Mouse (Mus musculus): Measurements from ENCODE around the gene Zgrf1.

Zgrf1 gene

GRCm38 (mm10) chr3:127552973-127553719, at the start of gene Zgrf1, which contains the start of gene Larp7:
TSS of gene Zgrf1 (plus strand) at chr3:127553489.
TSS of gene Larp7 (minus strand) at chr3:127553349.
- peak; percentile 94 to 98 for DNase-seq (ENCODE audit: low spot score in 2 of 2)

DNA sequence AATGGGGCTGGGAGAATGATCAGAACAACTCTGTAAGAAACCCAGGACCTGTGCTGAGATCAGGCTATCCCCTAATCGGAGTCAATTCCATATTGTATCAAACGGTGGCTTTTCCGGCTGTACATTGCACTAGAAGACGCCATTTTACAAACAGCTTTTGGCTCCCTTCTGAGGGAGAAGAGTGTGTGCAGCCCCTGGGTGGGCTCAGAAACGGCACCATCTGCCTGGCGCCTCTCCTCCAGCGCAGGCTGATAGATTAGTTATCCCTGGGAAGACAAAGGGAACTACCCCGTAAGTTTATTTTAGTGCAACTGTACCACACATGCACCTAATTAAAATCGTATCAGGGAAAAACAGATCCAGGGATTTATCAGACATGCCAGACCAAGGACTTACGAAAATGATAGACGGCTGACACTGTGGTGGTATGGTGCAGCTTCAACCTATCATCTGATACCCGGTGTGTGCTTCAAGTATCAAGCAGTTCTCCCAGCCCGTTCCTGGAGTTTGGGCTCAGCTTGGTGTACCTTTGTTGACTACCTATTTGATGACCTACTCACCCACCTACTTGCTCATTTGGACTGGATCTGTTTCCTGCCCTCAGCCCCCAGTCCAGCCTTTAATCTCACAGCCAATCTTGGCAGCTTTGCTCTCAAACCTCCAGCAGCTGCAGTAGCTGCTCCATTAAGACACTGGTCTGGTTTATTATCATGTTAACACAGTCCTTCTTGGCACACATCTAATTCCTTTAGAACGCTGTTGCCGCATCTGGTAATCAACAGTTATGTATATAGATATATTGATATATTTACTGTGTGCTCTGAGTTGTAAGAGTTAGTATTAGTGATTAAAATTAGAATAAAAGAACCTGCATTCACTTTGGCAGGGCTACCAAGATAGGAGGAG, 45.2 kb upstream of the Zgrf1 start:
- DNase-seq (ENCODE audit: low spot score in 2 of 2) = no peak

DNA sequence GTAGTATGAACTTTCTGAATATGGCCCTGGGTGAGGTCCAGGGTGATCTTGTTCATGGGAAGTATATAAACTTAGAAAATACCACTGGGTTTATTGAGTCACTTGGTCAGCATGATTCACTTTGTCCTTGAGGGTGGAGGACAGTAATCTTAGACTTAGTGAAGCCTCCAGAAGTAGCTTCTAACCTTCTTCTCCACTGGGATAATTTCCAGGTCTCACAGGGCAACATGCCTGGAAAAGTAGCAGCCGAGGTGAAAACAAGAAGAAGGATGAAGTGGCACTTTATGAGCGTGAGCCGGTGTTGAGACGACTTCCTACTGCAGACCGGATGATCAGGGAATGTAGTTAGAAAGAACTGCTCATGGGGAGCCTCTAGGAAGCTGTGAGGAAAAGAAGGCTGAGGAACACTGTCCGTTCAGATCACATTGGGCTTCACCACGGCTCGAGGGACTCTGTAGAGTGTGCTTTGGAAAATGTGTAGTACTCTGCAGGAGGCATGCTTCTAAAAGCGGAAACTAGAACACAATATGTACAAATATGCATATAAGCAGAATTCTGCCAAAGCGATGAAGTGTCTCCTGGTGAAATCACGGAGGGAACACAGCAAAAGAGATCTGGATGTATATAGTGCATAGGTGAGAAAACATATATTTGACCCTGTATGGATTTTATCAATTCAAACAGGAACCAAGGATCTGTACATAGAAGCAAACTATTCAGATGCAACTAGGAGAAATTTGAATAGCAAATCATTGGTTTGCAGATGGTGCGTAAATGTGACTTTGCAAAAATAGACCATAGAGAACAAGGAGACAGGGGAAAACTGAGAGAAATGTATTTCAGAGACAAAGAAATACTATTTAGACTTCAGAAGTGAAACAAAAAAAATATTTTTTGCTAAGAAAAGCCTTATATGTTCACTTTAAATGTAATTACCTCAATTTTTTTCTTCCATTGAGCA, 41.2 kb upstream of the Zgrf1 start:
- no peak for DNase-seq (ENCODE audit: low spot score in 2 of 2)

GRCm38 (mm10) chr3:127512794-127513335, 40.4 kb upstream of the Zgrf1 start:
- no peak for DNase-seq (ENCODE audit: low spot score in 2 of 2)

DNA sequence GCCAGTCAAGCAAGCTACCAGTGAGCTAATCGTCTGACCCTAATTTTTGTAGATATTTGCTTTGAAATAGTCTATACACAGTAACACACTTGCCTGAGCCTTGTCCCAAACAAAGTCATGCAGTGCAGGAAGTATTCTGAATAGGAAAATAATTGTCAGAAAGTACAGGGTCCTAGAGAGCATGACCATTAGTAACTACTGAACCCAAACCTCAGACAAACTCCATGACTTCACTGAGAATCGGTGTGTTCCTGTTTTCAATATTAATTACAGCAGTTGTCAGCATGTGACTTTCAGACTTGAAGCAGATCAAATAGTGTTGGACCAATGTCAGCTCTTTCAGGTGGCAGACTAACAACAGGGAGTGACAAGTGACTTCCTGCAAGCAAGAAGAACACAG, 39.6 kb upstream of the Zgrf1 start:
- DNase-seq (ENCODE audit: low spot score in 2 of 2) = no peak

GRCm38 (mm10) chr3:127515251-127515650, 38.0 kb upstream of the Zgrf1 start:
- no peak for DNase-seq (ENCODE audit: low spot score in 2 of 2)

DNA sequence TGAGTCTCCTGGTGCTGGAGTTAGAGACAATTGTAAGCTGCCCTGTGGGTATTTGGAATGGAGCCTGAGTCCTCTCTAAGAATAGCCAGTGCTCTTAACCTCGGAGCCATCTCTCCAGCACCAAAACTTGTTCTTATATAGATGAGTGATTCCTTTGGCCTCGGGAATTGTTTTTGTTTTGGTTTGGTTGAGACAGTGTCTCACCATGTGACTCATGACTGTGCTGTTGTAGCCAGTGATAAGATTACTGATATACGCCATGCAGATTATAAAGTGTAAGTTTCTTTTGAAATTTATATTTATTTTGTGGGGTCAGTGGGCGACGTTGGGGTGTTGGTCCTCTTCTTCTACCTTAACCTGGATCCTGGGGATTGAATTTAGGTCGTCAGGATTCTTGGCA, 33.0 kb upstream of the Zgrf1 start:
- no peak for DNase-seq (ENCODE audit: low spot score in 2 of 2)

DNA sequence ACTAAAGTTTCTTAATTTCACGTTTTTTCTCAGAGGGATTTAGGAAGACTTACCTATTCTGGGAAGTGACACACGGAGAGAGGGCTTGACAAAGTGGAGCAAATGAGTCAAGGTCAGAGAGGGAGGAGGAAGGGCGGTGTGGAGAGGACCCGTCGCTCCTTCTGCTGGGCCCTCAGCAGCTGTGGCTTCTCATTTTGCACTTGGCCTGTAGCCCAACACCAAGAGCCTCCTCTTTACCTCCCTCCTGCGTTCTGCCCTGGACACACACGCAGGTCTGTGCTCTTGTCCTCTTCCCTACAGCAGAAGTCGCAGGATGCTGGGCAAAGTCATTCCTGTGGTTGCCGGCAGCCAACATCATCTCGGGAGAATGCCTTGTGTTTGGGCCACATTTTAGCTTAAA, 32.1 kb upstream of the Zgrf1 start:
- no peak for DNase-seq (ENCODE audit: low spot score in 2 of 2)

DNA sequence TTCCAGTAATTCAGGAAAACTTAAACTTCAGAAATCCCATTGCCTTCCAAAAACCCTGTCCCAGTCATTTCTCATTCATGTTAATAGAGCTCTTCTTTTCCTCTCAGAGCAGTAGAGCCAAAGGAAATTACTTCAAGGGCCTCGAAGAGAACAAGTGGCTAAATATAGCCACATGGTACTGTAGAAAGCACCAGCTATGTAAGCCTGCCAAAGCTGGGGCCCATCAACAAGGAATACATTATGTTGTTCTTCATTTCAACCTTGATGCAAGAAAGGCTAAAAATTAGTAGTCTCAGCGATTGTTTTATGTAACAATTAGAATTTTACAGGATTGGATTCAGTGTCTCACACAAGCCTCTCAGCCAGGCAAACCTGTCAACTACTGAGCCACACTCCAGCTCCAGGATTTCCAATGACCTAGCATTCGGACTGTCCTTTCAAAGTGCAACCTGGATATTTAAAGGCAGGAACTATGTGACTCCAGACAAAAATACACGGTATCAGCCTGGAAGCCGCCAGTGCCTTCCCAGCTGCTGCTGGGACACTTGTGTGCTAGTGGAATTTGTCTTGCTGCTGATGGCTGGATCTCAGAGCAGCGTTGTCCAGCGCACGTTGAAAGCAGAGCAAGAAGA, 28.0 kb upstream of the Zgrf1 start:
- DNase-seq (ENCODE audit: low spot score in 2 of 2) = no peak

- DNase-seq (ENCODE audit: low spot score in 2 of 2) = no peak
These were observed 25.7 kb upstream of the Zgrf1 start for GRCm38 (mm10) chr3:127527465-127528034.

DNA sequence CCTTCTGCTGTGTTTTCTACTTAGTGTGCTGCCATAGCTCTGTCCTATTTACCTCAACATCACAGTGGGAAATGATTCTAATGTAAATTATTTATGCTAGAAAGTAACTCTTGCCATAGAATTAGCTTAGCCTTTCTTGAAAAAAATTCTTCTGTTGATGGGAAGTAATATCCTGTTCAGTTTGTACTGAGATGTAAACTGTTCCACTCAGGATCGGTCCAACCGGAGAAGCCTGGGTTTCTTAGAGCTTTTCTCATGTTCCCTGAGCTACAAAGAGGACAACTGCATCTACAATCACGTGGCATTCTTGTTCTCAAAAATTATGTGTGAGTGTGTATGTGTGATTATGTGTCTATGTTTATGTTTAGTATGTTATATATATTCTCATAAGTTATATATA, 24.1 kb upstream of the Zgrf1 start:
- DNase-seq (ENCODE audit: low spot score in 2 of 2) = no peak

GRCm38 (mm10) chr3:127529824-127530223, 23.5 kb upstream of the Zgrf1 start:
- DNase-seq (ENCODE audit: low spot score in 2 of 2) = no peak

GRCm38 (mm10) chr3:127530293-127530692, 23.0 kb upstream of the Zgrf1 start:
- no peak for DNase-seq (ENCODE audit: low spot score in 2 of 2)

GRCm38 (mm10) chr3:127539193-127539592, 14.1 kb upstream of the Zgrf1 start:
- no peak for DNase-seq (ENCODE audit: low spot score in 2 of 2)

GRCm38 (mm10) chr3:127543976-127544375, 9.3 kb upstream of the Zgrf1 start:
- DNase-seq (ENCODE audit: low spot score in 2 of 2) = no peak

- DNase-seq (ENCODE audit: low spot score in 2 of 2) = no peak
These were observed 8.6 kb upstream of the Zgrf1 start for GRCm38 (mm10) chr3:127544610-127545121.

DNA sequence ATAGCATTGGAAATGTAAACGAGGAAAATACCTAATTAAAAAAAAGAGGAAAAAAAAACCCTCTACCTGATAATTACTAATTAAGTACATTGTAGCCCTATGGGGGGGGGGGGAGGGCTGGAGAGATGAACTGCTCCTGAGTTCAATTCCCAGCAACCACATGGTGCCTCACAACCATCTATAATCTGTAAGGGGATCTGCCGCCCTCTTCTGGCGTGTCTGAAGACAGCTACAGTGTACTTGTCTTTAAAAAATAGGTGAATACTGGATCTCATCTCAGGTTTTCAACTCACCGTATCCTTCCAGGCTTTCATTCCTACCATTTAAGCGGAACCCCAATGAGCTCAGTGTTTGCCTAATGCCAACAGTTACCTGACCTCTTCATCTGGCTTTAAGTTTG, 5.4 kb upstream of the Zgrf1 start:
- peak in 1 of 2 experiments; percentile 6 for DNase-seq (ENCODE audit: low spot score in 2 of 2)

GRCm38 (mm10) chr3:127552434-127552972, 786 bp upstream of the Zgrf1 start:
- DNase-seq (ENCODE audit: low spot score in 2 of 2) = no peak

GRCm38 (mm10) chr3:127553720-127554043, 393 bp downstream of the Zgrf1 start:
- DNase-seq (ENCODE audit: low spot score in 2 of 2) = no peak

GRCm38 (mm10) chr3:127554723-127555122, 1.4 kb downstream of the Zgrf1 start:
- DNase-seq (ENCODE audit: low spot score in 2 of 2) = no peak
